ENCODE assay signal across 8 mouse cellular contexts in genomic region chr8:106704199-106704900, GRCm38 (mm10). TPM values are rescaled to one million over a fixed set of nuclear protein-coding genes. Genes with fewer than 3 reads are reported as not detected.
DNase-seq lines count a peak whose midpoint lies in the region; ATAC-seq lines count a peak whose summit lies in the region.
"Had no signal": no experiment of that assay in that cellular context is flagged by ENCODE, and none has a peak within 500 bp of the region (broad histone marks: within the 10 kb centered on the region; RNA-seq: fewer than 3 reads in every experiment).

No protein-coding gene starts in this region.

- no peak overlapping the region for H3K9ac ChIP-seq in kidney, embryonic 15.5 days
- H3K9ac ChIP-seq in embryonic facial prominence, embryonic 13.5 days: no peak overlapping the region
- no peak overlapping the region for H3K9ac ChIP-seq in hindbrain, embryonic 12.5 days
- H3K9ac ChIP-seq in liver, embryonic 15.5 days: no peak overlapping the region

- H3K27me3 ChIP-seq in kidney, embryonic 15.5 days: no peaks in the 10 kb centered on the region
- H3K27me3 ChIP-seq in embryonic facial prominence, embryonic 13.5 days: no peaks in the 10 kb centered on the region
- no peaks in the 10 kb centered on the region for H3K27me3 ChIP-seq in hindbrain, embryonic 12.5 days
- no peaks in the 10 kb centered on the region for H3K27me3 ChIP-seq in liver, embryonic 15.5 days

- no peak for ATAC-seq in kidney, embryonic 15.5 days (replicated peaks; ENCODE audit: low FRiP score)
- no peak for ATAC-seq in embryonic facial prominence, embryonic 13.5 days (ENCODE audit: insufficient number of reproducible peaks, insufficient read depth, low FRiP score, low TSS enrichment, low read depth)
- ATAC-seq in hindbrain, embryonic 12.5 days (ENCODE audit: low FRiP score): no peak
- ATAC-seq in liver, embryonic 15.5 days (ENCODE audit: insufficient read depth): no peak
- ATAC-seq in erythroblast, adult 5-6 weeks (replicated peaks; ENCODE audit: low FRiP score, poor library complexity, severe bottlenecking): no peak

- DNase-seq in kidney, postnatal 36 days: no peak
- DNase-seq in embryo, embryonic 9.5 days (ENCODE audit: extremely low spot score): no peak

- H3K4me3 ChIP-seq in kidney, embryonic 15.5 days (replicated peaks): no peak overlapping the region
- H3K4me3 ChIP-seq in embryonic facial prominence, embryonic 13.5 days: no peak overlapping the region
- H3K4me3 ChIP-seq in hindbrain, embryonic 12.5 days: no peak overlapping the region
- no peak overlapping the region for H3K4me3 ChIP-seq in liver, embryonic 15.5 days (replicated peaks)

- peak overlapping the region; percentile 82 for H3K27ac ChIP-seq in kidney, embryonic 15.5 days
- peak overlapping the region; percentile 81 for H3K27ac ChIP-seq in embryonic facial prominence, embryonic 13.5 days
- H3K27ac ChIP-seq in hindbrain, embryonic 12.5 days: 0 out of 2 replicates have a peak overlapping the region, but pooled peaks have one; percentile 1
- H3K27ac ChIP-seq in liver, embryonic 15.5 days (replicated peaks): peak overlapping the region; percentile 29; the same call in 1 of the 2 replicates

- no peaks in the 10 kb centered on the region for H3K9me3 ChIP-seq in kidney, embryonic 15.5 days (replicated peaks)
- no peaks in the 10 kb centered on the region for H3K9me3 ChIP-seq in embryonic facial prominence, embryonic 13.5 days
- no peaks in the 10 kb centered on the region for H3K9me3 ChIP-seq in hindbrain, embryonic 12.5 days (replicated peaks)
- no peaks in the 10 kb centered on the region for H3K9me3 ChIP-seq in liver, embryonic 15.5 days (replicated peaks)
- H3K9me3 ChIP-seq: G1E had no signal

- H3K4me2 ChIP-seq in kidney, embryonic 15.5 days: no peak overlapping the region
- H3K4me2 ChIP-seq in embryonic facial prominence, embryonic 13.5 days: peak overlapping the region; percentile 2; the same call in 1 of the 2 replicates
- H3K4me2 ChIP-seq in hindbrain, embryonic 12.5 days (replicated peaks): no peak overlapping the region
- no peak overlapping the region for H3K4me2 ChIP-seq in liver, embryonic 15.5 days

- H3K4me1 ChIP-seq in kidney, embryonic 15.5 days: 0 out of 2 replicates have a peak, but pooled peaks cover 4% of the 10 kb centered on the region
- H3K4me1 ChIP-seq in embryonic facial prominence, embryonic 13.5 days: peaks cover 9% of the 10 kb centered on the region
- no peaks in the 10 kb centered on the region for H3K4me1 ChIP-seq in hindbrain, embryonic 12.5 days
- H3K4me1 ChIP-seq in liver, embryonic 15.5 days (replicated peaks): peaks cover 8% of the 10 kb centered on the region; the same call in 1 of the 2 replicates

- peaks cover 45% of the 10 kb centered on the region for H3K36me3 ChIP-seq in kidney, embryonic 15.5 days
- H3K36me3 ChIP-seq in embryonic facial prominence, embryonic 13.5 days: peaks cover 19% of the 10 kb centered on the region
- peaks cover 15% of the 10 kb centered on the region for H3K36me3 ChIP-seq in hindbrain, embryonic 12.5 days
- peaks cover 10% of the 10 kb centered on the region for H3K36me3 ChIP-seq in liver, embryonic 15.5 days (replicated peaks)

- WGBS in kidney, embryonic 15.5 days: 80% methylated on average over 9 of the region's 9 CpGs
- WGBS in embryonic facial prominence, embryonic 13.5 days: 75% methylated on average over 9 of the region's 9 CpGs
- WGBS in hindbrain, embryonic 12.5 days: 87% methylated on average over 9 of the region's 9 CpGs
- WGBS in liver, embryonic 15.5 days (ENCODE audit: insufficient replicate concordance): 73% methylated on average over 9 of the region's 9 CpGs

RNA-seq across cellular contexts. Expression of gene Tango6, which starts 21.5 kb away (rescaled TPM):
- polyA plus RNA-seq in kidney, embryonic 15.5 days (2015; fragmentation: Nextera tagmentation; extraction: Ambion mirVana): 11.6 and 12.3 TPM in 2 replicates
- polyA plus RNA-seq in embryonic facial prominence, embryonic 13.5 days (2015; fragmentation: Nextera tagmentation; extraction: Ambion mirVana): 11.3 and 11.5 TPM in 2 replicates
- polyA plus RNA-seq in hindbrain, embryonic 12.5 days (2016; fragmentation: Nextera tagmentation; extraction: Ambion mirVana): 10.3 and 10.8 TPM in 2 replicates
- polyA plus RNA-seq in liver, embryonic 15.5 days (2015; fragmentation: Nextera tagmentation; extraction: Ambion mirVana): 3.1 and 3.4 TPM in 2 replicates
- total RNA-seq in erythroblast, adult 5-6 weeks (2015; ENCODE audit: low replicate concordance): 0.84 and 3.5 TPM in 2 replicates
- total RNA-seq in erythroblast, adult 5-6 weeks (2017; ENCODE audit: low replicate concordance): 0.42 and 2.0 TPM in 2 replicates

Comparison
In these comparisons a context has a peak if more than half of its experiments do, and no peak if none do; other contexts are left out.
1. H3K27ac ChIP-seq: peak in every context shown above with its lines; median percentile 82 in kidney, embryonic 15.5 days; 81 in embryonic facial prominence, embryonic 13.5 days; 29 in liver, embryonic 15.5 days; 1 in hindbrain, embryonic 12.5 days.